Mouse (Mus musculus) CH12.LX (cell line): ENCODE results near the gene Ttpal. TPM values are rescaled to one million over a fixed set of nuclear protein-coding genes. Genes with fewer than 3 reads are reported as not detected.

Experiments used
- DNase-seq: peaks from one replicate; pipeline ENCODE4 v3.0.0-alpha.2; 2013; ENCODE audit errors: extremely low read depth
- H3K27ac ChIP-seq: 2 replicates; pipeline ENCODE4 v1.5.1; 2012; ENCODE audit warnings: low read depth, mild to moderate bottlenecking, control low read depth, moderate library complexity; ENCODE audit not compliant: insufficient read depth
- H3K27me3 ChIP-seq: replicated peaks from 2 replicates; pipeline ENCODE3; 2012; ENCODE audit warnings: inconsistent platforms
- H3K36me3 ChIP-seq, 2 experiments: replicated peaks in 1 of 2; 2 replicates each; pipeline versions ENCODE3 to v1.6.1; 2012; ENCODE audit warnings: inconsistent platforms in 1 of 2, low read length in 1 of 2, mild to moderate bottlenecking in 1 of 2, mixed read lengths in 1 of 2, moderate library complexity in 1 of 2; ENCODE audit not compliant: control insufficient read depth in 1 of 2, insufficient read depth in 1 of 2
- H3K4me1 ChIP-seq, 2 experiments: 2 replicates each; pipeline ENCODE4 v1.6.1; 2012; ENCODE audit warnings: inconsistent platforms in 1 of 2, moderate library complexity in 1 of 2; ENCODE audit not compliant: insufficient read depth in 2 of 2, control insufficient read depth in 1 of 2
- H3K4me2 ChIP-seq: 2 replicates; pipeline ENCODE4 v1.6.1; 2012; ENCODE audit warnings: low read depth, mild to moderate bottlenecking, control low read depth; ENCODE audit not compliant: poor library complexity, insufficient read depth, severe bottlenecking
- H3K4me3 ChIP-seq, 3 experiments: fragments of 150-350 bp in 1 of 3; sonication (generic) in 1 of 3; replicated peaks in 1 of 3; 2 replicates each; pipeline versions ENCODE3 to v1.5.1; 2011 to 2012; ENCODE audit warnings: low read depth in 2 of 3, low read length in 2 of 3, mild to moderate bottlenecking in 2 of 3, moderate library complexity in 2 of 3, control low read depth in 1 of 3, improper control_type of control experiment in 1 of 3, inconsistent platforms in 1 of 3, mixed read lengths in 1 of 3; ENCODE audit not compliant: poor library complexity in 1 of 3
- H3K79me2 ChIP-seq: replicated peaks from 2 replicates; pipeline ENCODE4 v1.6.1; 2012; ENCODE audit warnings: mild to moderate bottlenecking, moderate library complexity; ENCODE audit not compliant: control insufficient read depth, poor library complexity, insufficient read depth, severe bottlenecking; ENCODE audit errors: extremely low read depth
- H3K9ac ChIP-seq: 2 replicates; pipeline ENCODE4 v1.6.1; 2012; ENCODE audit warnings: low read depth, mild to moderate bottlenecking, control low read depth, moderate library complexity; ENCODE audit not compliant: insufficient read depth
- H3K9me3 ChIP-seq: replicated peaks from 2 replicates; pipeline ENCODE3; 2012; ENCODE audit warnings: low read length, inconsistent platforms, mixed read lengths
- BHLHE40 ChIP-seq: IDR thresholded peaks from 2 replicates; pipeline ENCODE4 v1.6.1; 2011; ENCODE audit warnings: mild to moderate bottlenecking, low read depth, low read length, improper control_type of control experiment
- CHD1 ChIP-seq: IDR thresholded peaks from 2 replicates; pipeline ENCODE4 v1.6.1; 2012; ENCODE audit warnings: low read depth, low read length, improper control_type of control experiment, inconsistent platforms
- CHD2 ChIP-seq: IDR thresholded peaks from 2 replicates; pipeline ENCODE4 v1.6.1; 2011; ENCODE audit warnings: low read length, improper control_type of control experiment
- CTCF ChIP-seq, 2 experiments: IDR thresholded peaks in 1 of 2; conservative IDR thresholded peaks in 1 of 2; 2 replicates each; pipeline ENCODE4 v1.5.1; 2011 to 2012; ENCODE audit warnings: low read depth in 2 of 2, low read length in 2 of 2, improper control_type of control experiment in 1 of 2, inconsistent platforms in 1 of 2, mild to moderate bottlenecking in 1 of 2, moderate library complexity in 1 of 2
- E2F4 ChIP-seq: IDR thresholded peaks from 2 replicates; pipeline ENCODE4 v1.6.1; 2011; ENCODE audit warnings: low read depth, low read length, improper control_type of control experiment; ENCODE audit not compliant: insufficient replicate concordance
- ELF1 ChIP-seq: IDR thresholded peaks from 2 replicates; pipeline ENCODE4 v1.6.1; 2014; ENCODE audit warnings: low read depth, mild to moderate bottlenecking, inconsistent platforms, low read length, improper control_type of control experiment
- EP300 ChIP-seq: IDR thresholded peaks from 2 replicates; pipeline ENCODE4 v1.6.1; 2011; ENCODE audit warnings: low read length, improper control_type of control experiment
- ETS1 ChIP-seq: conservative IDR thresholded peaks from 2 replicates; pipeline ENCODE4 v1.6.1; 2012; ENCODE audit warnings: low read depth, mild to moderate bottlenecking, inconsistent platforms, low read length, improper control_type of control experiment, moderate library complexity
- GABPA ChIP-seq: IDR thresholded peaks from 2 replicates; pipeline ENCODE4 v1.6.1; 2012; ENCODE audit warnings: low read depth, low read length, improper control_type of control experiment, inconsistent platforms; ENCODE audit not compliant: insufficient replicate concordance
- HCFC1 ChIP-seq: IDR thresholded peaks from 2 replicates; pipeline ENCODE4 v1.6.1; 2012; ENCODE audit warnings: low read depth, mild to moderate bottlenecking, inconsistent platforms, low read length, improper control_type of control experiment
- IRF4 ChIP-seq: IDR thresholded peaks from 2 replicates; pipeline ENCODE4 v1.6.1; 2014; ENCODE audit warnings: low read depth, mild to moderate bottlenecking, inconsistent platforms, low read length, improper control_type of control experiment
- JUN ChIP-seq: IDR thresholded peaks from 2 replicates; pipeline ENCODE4 v1.6.1; 2011; ENCODE audit warnings: low read depth, mild to moderate bottlenecking, low read length, improper control_type of control experiment, moderate library complexity; ENCODE audit not compliant: insufficient read depth
- JUND ChIP-seq: conservative IDR thresholded peaks from 2 replicates; pipeline ENCODE4 v1.6.1; 2011; ENCODE audit warnings: low read depth, low read length, improper control_type of control experiment
- KAT2A ChIP-seq: IDR thresholded peaks from 2 replicates; pipeline ENCODE4 v1.6.1; 2012; ENCODE audit warnings: low read length, improper control_type of control experiment, inconsistent platforms; ENCODE audit not compliant: insufficient replicate concordance
- MAFK ChIP-seq: IDR thresholded peaks from 2 replicates; pipeline ENCODE4 v1.6.1; 2011; ENCODE audit warnings: low read length, improper control_type of control experiment; ENCODE audit not compliant: insufficient replicate concordance
- MAX ChIP-seq: IDR thresholded peaks from 2 replicates; pipeline ENCODE4 v1.6.1; 2011; ENCODE audit warnings: low read length, improper control_type of control experiment
- MAZ ChIP-seq: IDR thresholded peaks from 2 replicates; pipeline ENCODE4 v1.6.1; 2012; ENCODE audit warnings: low read depth, mild to moderate bottlenecking, inconsistent platforms, low read length, improper control_type of control experiment, moderate library complexity
- MEF2A ChIP-seq: IDR thresholded peaks from 2 replicates; pipeline ENCODE4 v1.6.1; 2014; ENCODE audit warnings: low read depth, mild to moderate bottlenecking, inconsistent platforms, low read length, improper control_type of control experiment, borderline replicate concordance
- MXI1 ChIP-seq: IDR thresholded peaks from 2 replicates; pipeline ENCODE4 v1.6.1; 2011; ENCODE audit warnings: mild to moderate bottlenecking, low read depth, low read length, improper control_type of control experiment
- MYC ChIP-seq: IDR thresholded peaks from 2 replicates; pipeline ENCODE4 v1.6.1; 2011; ENCODE audit warnings: low read depth, mild to moderate bottlenecking, improper control_type of control experiment, low read length
- NELFE ChIP-seq: IDR thresholded peaks from 2 replicates; pipeline ENCODE4 v1.6.1; 2011; ENCODE audit warnings: low read depth, low read length, improper control_type of control experiment
- NRF1 ChIP-seq: IDR thresholded peaks from 2 replicates; pipeline ENCODE4 v1.6.1; 2014; ENCODE audit warnings: low read depth, mild to moderate bottlenecking, inconsistent platforms, low read length, improper control_type of control experiment, moderate library complexity
- PAX5 ChIP-seq: IDR thresholded peaks from 2 replicates; pipeline ENCODE4 v1.6.1; 2012; ENCODE audit warnings: low read length, inconsistent platforms, mixed read lengths
- POLR2A ChIP-seq: IDR thresholded peaks from 2 replicates; pipeline ENCODE4 v1.6.1; 2011; ENCODE audit warnings: low read depth, mild to moderate bottlenecking, improper control_type of control experiment, low read length
- POLR2AphosphoS2 ChIP-seq: IDR thresholded peaks from 2 replicates; pipeline ENCODE4 v1.6.1; 2011; ENCODE audit warnings: low read depth, low read length, improper control_type of control experiment
- RAD21 ChIP-seq: IDR thresholded peaks from 2 replicates; pipeline ENCODE4 v1.6.1; 2011; ENCODE audit warnings: low read depth, mild to moderate bottlenecking, low read length, improper control_type of control experiment, moderate library complexity
- RCOR1 ChIP-seq: conservative IDR thresholded peaks from 2 replicates; pipeline ENCODE4 v1.6.1; 2012; ENCODE audit warnings: low read depth, mild to moderate bottlenecking, inconsistent platforms, low read length, improper control_type of control experiment
- SIN3A ChIP-seq: IDR thresholded peaks from 2 replicates; pipeline ENCODE4 v1.6.1; 2012; ENCODE audit warnings: low read length, improper control_type of control experiment, inconsistent platforms
- SMC3 ChIP-seq: IDR thresholded peaks from 2 replicates; pipeline ENCODE4 v1.6.1; 2011; ENCODE audit warnings: low read depth, low read length, improper control_type of control experiment
- TBP ChIP-seq: conservative IDR thresholded peaks from 2 replicates; pipeline ENCODE4 v1.6.1; 2011; ENCODE audit warnings: low read depth, low read length, improper control_type of control experiment
- TCF12 ChIP-seq: IDR thresholded peaks from 2 replicates; pipeline ENCODE4 v1.6.1; 2014; ENCODE audit warnings: low read depth, mild to moderate bottlenecking, inconsistent platforms, low read length, improper control_type of control experiment
- UBTF ChIP-seq: IDR thresholded peaks from 2 replicates; pipeline ENCODE4 v1.6.1; 2012; ENCODE audit warnings: low read depth, mild to moderate bottlenecking, inconsistent platforms, low read length, improper control_type of control experiment, moderate library complexity
- USF1 ChIP-seq: IDR thresholded peaks from 2 replicates; pipeline ENCODE4 v1.6.1; 2014; ENCODE audit warnings: low read depth, mild to moderate bottlenecking, inconsistent platforms, low read length, improper control_type of control experiment
- USF2 ChIP-seq: conservative IDR thresholded peaks from 2 replicates; pipeline ENCODE4 v1.6.1; 2011; ENCODE audit warnings: low read depth, low read length, improper control_type of control experiment
- ZC3H11A ChIP-seq: IDR thresholded peaks from 2 replicates; pipeline ENCODE4 v1.6.1; 2012; ENCODE audit warnings: low read depth, mild to moderate bottlenecking, inconsistent platforms, low read length, improper control_type of control experiment
- ZKSCAN1 ChIP-seq: IDR thresholded peaks from 2 replicates; pipeline ENCODE4 v1.6.1; 2012; ENCODE audit warnings: low read depth, inconsistent platforms, low read length, improper control_type of control experiment, borderline replicate concordance
- ZMIZ1 ChIP-seq: IDR thresholded peaks from 2 replicates; pipeline ENCODE4 v1.6.1; 2012; ENCODE audit warnings: low read depth, mild to moderate bottlenecking, inconsistent platforms, low read length, improper control_type of control experiment
- dilution Hi-C: fragments of 300-500 bp; cut with MboI; formaldehyde crosslinking; loops from 2 replicates; pipeline ENCODE4 v1.14.3; 2020; ENCODE audit warnings: low sequenced_read_pairs; ENCODE audit not compliant: extremely low pct_unique_long_range_greater_than_20kb, extremely low pct_ligation_motif_present
- in situ Hi-C: fragments of 300-500 bp; cut with MboI; formaldehyde crosslinking; loops from 3 replicates; pipeline ENCODE4 v1.14.3; 2019; ENCODE audit warnings: low sequenced_read_pairs, low pct_ligation_motif_present, low pct_unique_long_range_greater_than_20kb, mixed read lengths
- polyA plus RNA-seq: library from polyadenylated mRNA; unstranded; fragments of >175 nt; gene quantifications from 2 replicates; pipeline ENCODE4 v1.2.1, GENCODE M21; 2012; ENCODE audit warnings: low read depth; ENCODE audit not compliant: insufficient read length
- total RNA-seq, 2 experiments: library from RNA; depleted of rRNA; stranded (reverse); fragments of 300-350 nt in 1 of 2; fragments of >200 nt in 1 of 2; gene quantifications; 2 replicates each; pipeline ENCODE4 v1.2.3; 2012 to 2014

Ttpal gene
- total RNA-seq (2012; rRNA removed) (25.7 and 26.2 TPM in 2 replicates), total RNA-seq (2014; rRNA removed) (32.5 and 38.9 TPM in 2 replicates), polyA plus RNA-seq (17.3 and 21.9 TPM in 2 replicates)

DNA sequence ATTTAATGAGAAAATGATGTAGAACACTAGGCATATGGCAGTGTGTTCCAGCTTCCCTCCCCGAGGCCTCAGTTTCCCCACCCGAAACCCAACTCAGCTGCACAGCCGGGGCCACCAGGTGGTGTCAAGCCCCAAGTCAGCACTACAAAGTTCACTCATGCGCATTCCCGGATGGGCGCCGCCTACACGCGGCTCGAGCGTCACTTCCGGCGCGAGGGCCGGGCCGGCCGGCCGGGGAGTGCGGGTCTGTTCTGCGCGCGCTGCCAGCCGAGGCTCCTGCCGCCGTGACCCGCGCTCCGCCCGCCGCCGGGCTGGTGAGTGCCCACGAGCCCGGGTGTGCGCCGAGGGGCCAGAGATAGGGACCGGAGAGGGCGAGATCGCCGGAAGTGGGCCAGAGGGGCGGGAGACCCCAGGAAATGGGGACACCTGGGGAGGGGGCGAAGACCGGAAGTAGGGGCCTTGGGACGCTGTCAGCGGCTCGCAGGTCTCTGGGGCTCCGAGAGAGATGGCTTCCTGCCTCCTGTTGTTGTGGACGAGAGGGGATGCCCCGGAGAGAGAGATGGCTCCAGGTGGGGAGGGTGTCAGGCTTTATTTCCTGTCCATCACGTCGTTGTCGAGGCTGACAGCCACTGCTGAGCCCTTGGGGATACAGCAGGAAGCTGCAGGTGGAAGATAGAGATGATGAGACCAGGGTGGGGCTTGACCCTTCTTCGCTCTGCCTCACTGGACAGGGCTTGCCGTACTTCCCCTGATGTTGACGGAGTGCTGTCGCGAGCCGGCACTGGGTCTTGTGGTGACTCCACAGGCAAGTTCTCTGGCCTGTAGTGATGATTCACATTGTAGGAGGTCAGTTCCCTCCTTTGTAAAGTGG is at the start of gene Ttpal:
TSS of gene Ttpal (plus strand) at position 214 of the 871 bp plus-strand sequence.
- Histone ChIP-seq H3K79me2 (peaks cover 32% of the 10 kb centered on the region), H3K4me3 (peak within 1 kb of the TSS; percentile 52 to 73 (median 70)), H3K9ac (peak within 1 kb of the TSS; percentile 66), H3K27me3 (no peaks in the 10 kb centered on the region), H3K9me3 (no peaks in the 10 kb centered on the region), H3K4me1 (peaks cover 12 to 66% of the 10 kb centered on the region in 2 experiments), H3K27ac (peak within 1 kb of the TSS; percentile 93), H3K4me2 (peak within 1 kb of the TSS; percentile 78), H3K36me3 (peaks cover 4 to 24% of the 10 kb centered on the region in 2 experiments)
- dilution Hi-C loops = no loop called here
- in situ Hi-C loops = no loop called here
- DNase-seq = peak; percentile 95
- TF ChIP-seq MEF2A (peak; percentile 73), POLR2AphosphoS2 (0 out of 2 replicates have a peak, but pooled peaks have one; percentile 41), MYC (peak; percentile 63; the same call in 1 of the 2 replicates), ZMIZ1 (peak; percentile 89), MAFK (0 out of 2 replicates have a peak, but pooled peaks have one; percentile 40), ZKSCAN1 (no peak), BHLHE40 (peak; percentile 60), GABPA (no peak), TBP (peak; percentile 64; the same call in 1 of the 2 replicates), KAT2A (peak; percentile 61; the same call in 1 of the 2 replicates), SMC3 (peak; percentile 71), NRF1 (peak; percentile 85), MXI1 (peak; percentile 89), ELF1 (peak; percentile 82), RAD21 (peak; percentile 57), NELFE (peak; percentile 80), HCFC1 (peak; percentile 67), JUND (no peak), PAX5 (no peak), ZC3H11A (no peak), CHD2 (peak; percentile 59; the same call in 1 of the 2 replicates), CTCF (conservative IDR thresholded peaks at IDR 0.05 in 1 of 2, IDR thresholded peaks at IDR 0.05 in 1 of 2; ENCODE audit: low read depth in 2 of 2, low read length in 2 of 2) (peak in 1 of 2 experiments; percentile 74; a peak in 2 of 4 replicates), EP300 (peak; percentile 73), USF2 (no peak), SIN3A (peak; percentile 74), TCF12 (peak; percentile 92), JUN (no peak), E2F4 (no peak), UBTF (no peak), USF1 (no peak), CHD1 (no peak; the same call in none of the 2 replicates), POLR2A (peak; percentile 80), ETS1 (peak; percentile 94), IRF4 (peak; percentile 59), MAZ (peak; percentile 82), RCOR1 (no peak; the same call in 1 of the 2 replicates), MAX (peak; percentile 73)
